20 mouse cellular contexts compared by ENCODE assay signal in genomic region chr2:24680731-24681130, GRCm38 (mm10).
DNase-seq lines count a peak whose midpoint lies in the region; ATAC-seq and TF ChIP-seq lines count a peak whose summit lies in the region.
"Had no signal": no experiment of that assay in that cellular context is flagged by ENCODE, and none has a peak within 500 bp of the region (broad histone marks: within the 10 kb centered on the region; RNA-seq: fewer than 3 reads in every experiment).

No protein-coding gene starts in this region.

- H3K36me3 ChIP-seq in intestine, embryonic 15.5 days = no peaks in the 10 kb centered on the region
- no peaks in the 10 kb centered on the region for H3K36me3 ChIP-seq in stomach, postnatal 0 days (ENCODE audit: control insufficient read depth, insufficient read depth, low read length)
- H3K36me3 ChIP-seq: embryonic facial prominence, embryonic 13.5 days; heart, embryonic 10.5 days had no signal

- 0 out of 2 replicates have a peak, but pooled peaks cover 3% of the 10 kb centered on the region for H3K4me1 ChIP-seq in intestine, embryonic 15.5 days (replicated peaks)
- no peaks in the 10 kb centered on the region for H3K4me1 ChIP-seq in stomach, postnatal 0 days (replicated peaks; ENCODE audit: control insufficient read depth, insufficient read depth)

- no peak overlapping the region for H3K4me3 ChIP-seq in intestine, embryonic 15.5 days (replicated peaks)
- no peak overlapping the region for H3K4me3 ChIP-seq in stomach, postnatal 0 days (ENCODE audit: low read depth, low read length)
- H3K4me3 ChIP-seq: embryonic facial prominence, embryonic 13.5 days; gastrocnemius, adult 2 months; heart, embryonic 10.5 days; hindbrain, embryonic 12.5 days had no signal

- WGBS in intestine, embryonic 15.5 days = 97% methylated on average over 1 of the region's 1 CpGs
- 94% methylated on average over 1 of the region's 1 CpGs for WGBS in stomach, postnatal 0 days

- intact Hi-C loops in left cerebral cortex, postnatal 4 days (cut with DNase I) = no loop called here

- TF ChIP-seq CTCF in stomach, postnatal 0 days (IDR thresholded peaks at IDR 0.05; ENCODE audit: low read depth) = no peak

- H3K9me3 ChIP-seq in intestine, embryonic 15.5 days = no peaks in the 10 kb centered on the region
- no peaks in the 10 kb centered on the region for H3K9me3 ChIP-seq in stomach, postnatal 0 days (ENCODE audit: control insufficient read depth, low read length)
- H3K9me3 ChIP-seq: embryonic facial prominence, embryonic 13.5 days; heart, embryonic 10.5 days; hindbrain, embryonic 12.5 days had no signal

- H3K4me2 ChIP-seq in intestine, embryonic 15.5 days (replicated peaks) = no peak overlapping the region
- H3K4me2 ChIP-seq in stomach, postnatal 0 days (replicated peaks; ENCODE audit: low read depth) = no peak overlapping the region
- H3K4me2 ChIP-seq: embryonic facial prominence, embryonic 13.5 days; hindbrain, embryonic 12.5 days had no signal

- no peak overlapping the region for H3K9ac ChIP-seq in intestine, embryonic 15.5 days
- no peak overlapping the region for H3K9ac ChIP-seq in stomach, postnatal 0 days (ENCODE audit: low read length)
- H3K9ac ChIP-seq: embryonic facial prominence, embryonic 13.5 days; hindbrain, embryonic 12.5 days had no signal

- TF ChIP-seq EP300 in stomach, postnatal 0 days (optimal IDR thresholded peaks at IDR 0.05) = no peak

- no peaks in the 10 kb centered on the region; the same call in 1 of the 2 replicates for H3K27me3 ChIP-seq in intestine, embryonic 15.5 days (replicated peaks)
- H3K27me3 ChIP-seq in stomach, postnatal 0 days (ENCODE audit: control insufficient read depth, insufficient read depth, low read length) = no peaks in the 10 kb centered on the region

- ATAC-seq in intestine, embryonic 15.5 days = no peak
- no peak for ATAC-seq in stomach, postnatal 0 days (ENCODE audit: low FRiP score, low TSS enrichment)
- ATAC-seq: forebrain, embryonic 14.5 days; hindbrain, embryonic 16.5 days; inflammation-experienced regulatory T-cells, adult 6 months had no signal

- peak; percentile 71 for DNase-seq in cerebellum, adult 11-12 months
- no peak for DNase-seq in cerebellum, postnatal 4 days (ENCODE audit: low spot score in 2 of 2)
- peak; percentile 35 for DNase-seq in left cerebral cortex, postnatal 4 days
- DNase-seq in left cerebral cortex, adult 8-10 months (ENCODE audit: low spot score in 2 of 2) = no peak
- peak; percentile 74 for DNase-seq in cerebellum, adult 9-11 months
- peak; percentile 50 to 56 for DNase-seq in cerebellum, postnatal 36 days
- no peak for DNase-seq in stomach, postnatal 0 days (ENCODE audit: low spot score)
- DNase-seq: adrenal gland, postnatal 10 days; gastrocnemius, adult 2 months; gastrocnemius, postnatal 25 days; heart, postnatal 10 days; heart, postnatal 4 days; kidney, adult 11 months had no signal

- H3K27ac ChIP-seq in intestine, embryonic 15.5 days = no peak overlapping the region
- H3K27ac ChIP-seq in stomach, postnatal 0 days (replicated peaks) = no peak overlapping the region
- H3K27ac ChIP-seq: embryonic facial prominence, embryonic 13.5 days; gastrocnemius, adult 2 months; heart, embryonic 10.5 days; hindbrain, embryonic 12.5 days had no signal

Comparison
In these comparisons a context has a peak if more than half of its experiments do, and no peak if none do; other contexts are left out.
1. DNase-seq: peak in cerebellum, adult 11-12 months (single experiment), left cerebral cortex, postnatal 4 days (single experiment), cerebellum, adult 9-11 months (single experiment) and cerebellum, postnatal 36 days (2 of 2); none in cerebellum, postnatal 4 days (0 of 2), left cerebral cortex, adult 8-10 months (0 of 2) and stomach, postnatal 0 days (single experiment).